Mouse (Mus musculus) skeletal muscle tissue, adult 2 months (tissue): ENCODE measurements around the gene Zfyve28.
A peak's percentile ranks its signal among the peaks of the same experiment; 100 is the strongest.

Experiments used
- DNase-seq: peaks from one replicate; pipeline ENCODE4 v3.0.0-alpha.2; 2012; ENCODE audit warnings: low read depth, low spot score

The Zfyve28 gene

GRCm38 (mm10) chr5:34213659-34214058 lies 74.6 kb downstream of the Zfyve28 start:
- no peak for DNase-seq

DNA sequence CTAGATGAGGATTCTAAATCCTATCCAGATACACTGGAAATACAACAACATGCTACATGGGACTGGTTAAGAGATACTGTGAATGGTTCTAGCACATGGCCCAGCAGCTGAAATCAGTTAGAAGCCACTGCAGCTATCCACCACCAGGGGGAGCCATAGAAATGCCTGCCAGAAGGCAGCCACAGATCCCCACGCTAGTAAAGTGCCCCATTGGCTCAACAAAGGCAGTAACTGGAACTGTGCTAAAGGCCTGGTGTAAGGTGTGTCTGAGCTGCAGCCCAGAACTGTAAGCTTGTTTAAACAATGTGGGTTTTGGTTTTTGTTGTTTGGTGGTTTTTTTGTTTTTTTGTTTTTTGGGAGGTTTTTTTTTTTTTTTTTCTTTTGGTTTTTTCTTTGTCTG lies 78.0 kb downstream of the Zfyve28 start:
- peak; percentile 66 for DNase-seq

- DNase-seq: no peak
Observed at GRCm38 (mm10) chr5:34207503-34207902, 80.7 kb downstream of the Zfyve28 start.

GRCm38 (mm10) chr5:34205788-34206187 lies 82.5 kb downstream of the Zfyve28 start:
- no peak for DNase-seq

DNA sequence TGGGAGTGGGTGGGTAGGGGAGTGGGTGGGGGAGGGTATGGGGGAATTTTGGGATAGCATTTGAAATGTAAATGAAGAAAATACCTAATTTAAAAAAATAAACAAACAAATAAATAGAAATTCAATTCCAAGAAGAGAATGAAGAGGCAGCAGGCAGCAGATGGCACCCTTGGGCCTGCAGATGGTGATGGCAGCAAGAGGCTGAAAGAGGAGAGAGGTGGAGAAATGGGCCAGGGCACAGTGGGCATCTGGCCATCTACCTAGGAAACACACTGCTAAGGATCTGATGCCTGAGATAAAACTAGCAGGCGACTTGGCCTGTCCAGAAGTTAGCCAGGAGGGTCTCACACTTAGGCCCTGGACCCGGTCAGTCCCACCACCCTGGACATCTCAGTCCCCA lies 83.3 kb downstream of the Zfyve28 start:
- DNase-seq: no peak

GRCm38 (mm10) chr5:34202006-34202405 lies 86.2 kb downstream of the Zfyve28 start:
- DNase-seq: no peak

- no peak for DNase-seq
Observed at GRCm38 (mm10) chr5:34201396-34201795, 86.9 kb downstream of the Zfyve28 start.

GRCm38 (mm10) chr5:34198615-34199014 lies 89.6 kb downstream of the Zfyve28 start:
- no peak for DNase-seq

DNA sequence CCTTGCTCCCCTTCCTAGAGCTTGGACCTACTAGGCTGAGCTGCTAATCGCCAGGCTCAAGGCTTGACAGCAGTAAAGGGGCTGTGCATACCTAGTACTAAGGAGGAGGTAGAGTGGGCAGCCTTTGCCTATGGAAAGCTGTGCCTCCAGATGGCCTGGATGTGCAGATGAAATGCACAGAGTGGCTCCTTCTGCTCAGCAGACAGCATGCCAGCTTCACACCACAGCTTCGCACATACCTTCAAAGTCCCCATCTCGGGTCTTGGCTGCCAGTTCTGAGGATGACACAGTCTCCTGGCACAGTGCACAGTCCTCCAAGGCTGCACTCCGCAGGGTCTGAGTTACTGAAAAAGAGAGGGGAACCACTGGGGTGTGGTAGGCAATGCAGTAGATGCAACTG lies 91.0 kb downstream of the Zfyve28 start:
- no peak for DNase-seq

GRCm38 (mm10) chr5:34196423-34196822 lies 91.8 kb downstream of the Zfyve28 start:
- no peak for DNase-seq

DNA sequence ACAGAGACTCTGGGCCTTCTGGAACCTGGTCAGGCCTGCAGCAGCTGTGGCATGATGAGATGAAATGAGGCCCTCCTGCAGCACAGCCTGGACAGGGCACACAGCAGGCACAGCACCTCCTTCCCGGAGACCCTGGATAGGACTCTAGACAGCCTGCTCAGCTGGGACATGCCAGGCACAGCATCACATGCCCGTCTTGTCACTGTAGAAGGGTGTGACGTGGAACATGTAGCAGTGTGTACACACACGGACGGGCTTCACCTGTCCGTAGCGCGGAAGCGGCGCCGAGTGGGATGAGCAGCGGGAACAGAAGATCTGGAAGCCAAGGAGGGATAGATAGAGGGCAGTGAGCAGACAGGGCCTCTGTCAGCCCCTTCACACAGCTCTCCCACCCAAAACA lies 92.5 kb downstream of the Zfyve28 start:
- DNase-seq: no peak

- no peak for DNase-seq
Observed at GRCm38 (mm10) chr5:34194975-34195662, 93.1 kb downstream of the Zfyve28 start.

GRCm38 (mm10) chr5:34194426-34194825 lies 93.8 kb downstream of the Zfyve28 start:
- no peak for DNase-seq

- DNase-seq: no peak
Observed at GRCm38 (mm10) chr5:34191843-34192242, 96.4 kb downstream of the Zfyve28 start.

GRCm38 (mm10) chr5:34191021-34191420 lies 97.2 kb downstream of the Zfyve28 start:
- no peak for DNase-seq

DNA sequence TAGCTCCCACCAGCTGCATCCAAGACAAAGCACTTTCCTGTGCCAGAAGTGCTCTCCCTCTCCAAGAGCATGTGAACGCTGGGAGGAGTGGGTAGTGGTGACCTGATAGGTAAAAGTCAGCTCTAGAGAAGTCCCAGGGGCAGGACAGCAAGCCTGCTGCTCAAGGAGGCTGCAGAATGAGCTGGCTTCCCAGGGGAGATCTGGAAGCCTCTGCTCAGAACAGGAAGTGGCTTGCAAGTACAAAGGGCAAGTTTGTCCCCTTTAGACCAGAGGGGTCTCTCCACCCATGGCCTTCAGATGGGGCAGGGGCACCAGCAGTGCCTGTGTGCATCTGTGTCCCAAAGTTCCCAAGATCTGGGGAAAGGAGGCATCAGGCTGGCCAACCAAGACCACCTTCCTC lies 98.7 kb downstream of the Zfyve28 start:
- DNase-seq: no peak

DNA sequence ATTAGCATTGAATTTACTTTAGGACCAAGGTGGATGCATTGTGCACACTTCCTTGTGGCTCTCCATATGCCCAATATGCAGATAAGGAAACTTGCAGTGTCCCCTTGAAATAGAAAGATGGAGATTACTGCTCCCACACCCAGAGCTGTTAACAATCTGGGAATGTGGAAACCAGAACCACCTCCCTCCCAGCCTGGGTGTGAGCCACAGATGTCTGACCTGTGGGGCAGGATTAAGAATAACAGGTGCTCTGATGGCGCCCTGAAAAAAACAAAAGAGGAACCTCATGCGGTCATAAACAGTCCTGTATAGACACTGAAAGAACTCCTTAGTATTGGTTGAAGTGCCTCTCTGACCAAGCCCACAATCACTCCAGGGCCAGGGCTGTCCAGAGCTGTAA lies 99.4 kb downstream of the Zfyve28 start:
- no peak for DNase-seq

DNA sequence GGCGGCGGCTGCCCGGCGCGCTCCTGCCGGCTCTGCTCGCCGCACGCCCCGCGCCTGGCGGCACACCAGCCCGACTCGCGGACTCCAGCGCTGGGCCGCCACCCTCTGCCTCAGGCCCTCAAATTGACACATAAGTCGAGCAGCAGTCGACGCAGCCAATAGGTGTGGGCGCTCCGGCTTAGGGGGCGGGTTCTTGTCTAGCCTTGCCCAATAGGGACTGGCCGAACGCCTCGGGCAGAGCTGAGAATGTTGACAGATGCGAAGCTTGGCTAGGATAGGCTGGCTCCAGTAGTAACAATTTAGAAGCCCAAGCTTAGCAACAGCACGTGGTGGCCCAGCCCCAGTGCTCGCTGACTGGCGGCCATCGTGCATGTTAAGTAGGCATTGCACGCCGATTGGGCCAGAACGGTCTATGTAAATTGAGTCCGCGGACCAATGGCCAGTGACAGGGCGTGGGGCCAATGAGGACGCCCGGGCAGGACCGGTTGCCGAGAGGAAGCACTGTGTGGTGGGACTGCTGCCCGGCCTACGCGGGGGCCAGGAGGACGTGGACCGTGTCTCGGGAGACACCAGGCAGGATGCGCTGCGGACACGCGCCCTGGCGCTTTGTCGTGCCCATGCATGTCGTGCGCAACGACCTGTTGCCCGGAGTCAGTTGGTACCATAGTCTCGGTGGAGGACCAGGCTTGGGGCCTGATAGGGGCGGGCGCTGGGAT lies 100.5 kb downstream of the Zfyve28 start, which contains the start of gene Mxd4:
Gene Mxd4, minus strand, starts transcription at position 120 of the 716 bp plus-strand sequence.
- DNase-seq: peak; percentile 100

GRCm38 (mm10) chr5:34186961-34187391 lies 101.3 kb downstream of the Zfyve28 start:
- no peak for DNase-seq

DNA sequence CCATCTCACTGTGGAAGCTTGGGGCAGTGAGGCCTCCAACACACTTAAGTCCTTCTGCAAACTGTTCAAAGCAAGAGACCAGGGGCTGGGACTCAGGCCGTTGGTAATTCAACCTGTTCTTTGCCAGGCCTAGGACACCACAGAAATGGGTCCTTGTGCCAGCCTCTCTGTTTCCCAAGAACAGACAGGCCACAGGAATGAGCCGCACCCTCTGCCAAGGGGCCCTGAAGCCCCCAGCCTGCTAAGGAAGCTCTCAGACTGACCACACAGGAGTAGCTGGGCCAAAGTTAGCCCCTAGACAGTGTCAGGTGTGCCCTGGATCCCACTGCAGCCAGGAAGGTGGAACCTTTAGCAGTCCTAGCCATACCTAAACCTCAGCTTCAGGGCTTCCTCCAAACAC lies 101.9 kb downstream of the Zfyve28 start:
- DNase-seq: no peak

GRCm38 (mm10) chr5:34185791-34186190 lies 102.5 kb downstream of the Zfyve28 start:
- no peak for DNase-seq

DNA sequence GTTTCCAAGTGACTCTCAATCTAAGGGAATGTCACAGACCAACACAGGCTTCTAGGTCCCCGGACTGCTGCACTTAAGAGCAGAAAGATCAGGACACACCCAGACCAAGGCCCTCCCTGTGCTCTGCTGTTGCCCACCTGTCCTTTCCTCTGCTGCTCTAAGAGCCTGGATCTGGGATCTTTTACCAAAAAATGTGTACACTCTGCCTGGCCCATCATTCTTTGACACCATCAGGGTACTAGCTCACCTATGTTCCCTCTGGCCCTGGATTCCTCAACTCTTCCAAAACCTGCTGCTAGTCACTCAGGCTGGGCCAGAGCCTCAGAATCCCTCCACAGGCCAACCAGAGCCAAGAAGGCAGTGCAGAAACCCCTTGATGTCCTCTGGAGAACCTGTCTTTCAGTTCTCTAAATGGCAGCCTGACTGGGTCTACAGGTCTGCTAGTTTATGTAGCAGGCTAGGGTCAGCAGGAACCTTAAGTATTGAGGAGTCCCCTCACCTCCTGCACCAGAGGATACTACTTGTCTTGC lies 103.1 kb downstream of the Zfyve28 start:
- no peak for DNase-seq

DNA sequence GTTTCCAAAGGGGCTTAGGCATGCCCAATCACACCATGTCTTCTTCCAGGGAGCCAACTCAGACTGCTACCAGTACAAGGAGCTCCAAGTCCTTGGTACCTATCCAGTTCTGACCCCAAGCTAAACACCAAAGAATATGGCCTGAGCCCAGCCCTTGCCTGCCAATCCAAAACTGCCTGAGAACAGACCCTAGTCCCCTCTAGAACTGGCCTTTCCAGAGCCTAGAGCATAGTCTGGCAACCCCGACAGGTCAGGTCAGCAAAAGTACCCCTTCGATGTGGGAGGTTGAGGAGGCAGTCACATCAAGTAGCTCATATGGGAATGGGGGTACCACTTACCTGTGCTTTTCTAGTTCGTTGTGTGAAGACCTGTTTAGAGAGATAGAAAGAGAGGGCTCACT lies 104.3 kb downstream of the Zfyve28 start:
- no peak for DNase-seq
